Mouse (Mus musculus) kidney, adult 2 months (tissue): ENCODE measurements around the gene Trp53bp1. TPM values are rescaled to one million over a fixed set of nuclear protein-coding genes. Genes with fewer than 3 reads are reported as not detected.

Experiments
- DNase-seq: peaks from one replicate; pipeline ENCODE4 v3.0.0; 2021
- H3K27ac ChIP-seq: fragments of 200-500 bp; 2 replicates; pipeline ENCODE4 v1.5.1; 2012; ENCODE audit warnings: low read depth, low read length, control low read depth, inconsistent platforms; ENCODE audit not compliant: insufficient read depth
- H3K27me3 ChIP-seq: fragments of 200-500 bp; replicated peaks from 2 replicates; pipeline ENCODE4 v1.6.1; 2012; ENCODE audit warnings: mild to moderate bottlenecking, moderate library complexity, low read length, inconsistent platforms; ENCODE audit not compliant: control insufficient read depth, insufficient read depth
- H3K36me3 ChIP-seq: fragments of 200-500 bp; 2 replicates; pipeline ENCODE4 v1.6.1; 2012; ENCODE audit warnings: mild to moderate bottlenecking, moderate library complexity, low read length, inconsistent platforms; ENCODE audit not compliant: control insufficient read depth, insufficient read depth
- H3K4me1 ChIP-seq: fragments of 200-500 bp; 2 replicates; pipeline ENCODE4 v1.6.1; 2011; ENCODE audit warnings: low read length; ENCODE audit not compliant: control insufficient read depth, insufficient read depth
- H3K4me3 ChIP-seq: fragments of 200-500 bp; 2 replicates; pipeline ENCODE4 v1.5.1; 2011; ENCODE audit warnings: mild to moderate bottlenecking, low read depth, low read length, control low read depth; ENCODE audit not compliant: insufficient read depth
- CTCF ChIP-seq: fragments of 200-500 bp; conservative IDR thresholded peaks from 2 replicates; pipeline ENCODE4 v1.5.1; 2011; ENCODE audit warnings: low read depth, mild to moderate bottlenecking, control low read depth, low read length, moderate library complexity, mixed read lengths; ENCODE audit not compliant: insufficient read depth, insufficient read length
- POLR2A ChIP-seq: fragments of 200-500 bp; IDR thresholded peaks from one replicate; pipeline ENCODE4 v1.6.1; 2011; ENCODE audit warnings: low read depth, low read length, control low read depth
- WGBS: fragments of 180-500 bp; shearing (Covaris S2); methylation state at CpG from one replicate; pipeline ENCODE4 v1.1.7; 2018; 5-methylcytosine and 5-hydroxymethylcytosine counted together
- polyA plus RNA-seq: library from polyadenylated mRNA; depleted of rRNA; stranded (reverse); fragments of >200 nt; gene quantifications from 2 replicates; pipeline ENCODE4 v1.2.3, GENCODE M21; 2012

The Trp53bp1 gene
- polyA plus RNA-seq, 1 experiment = 16.3 TPM

- Histone ChIP-seq H3K27me3 (no peaks in the 10 kb centered on the region), H3K4me1 (no peaks in the 10 kb centered on the region), H3K4me3 (no peak overlapping the region), H3K36me3 (peaks cover 8% of the 10 kb centered on the region), H3K27ac (no peak overlapping the region)
- DNase-seq = no peak
- WGBS = 90% methylated on average over 5 of the region's 5 CpGs
- TF ChIP-seq CTCF (no peak), POLR2A (no peak)
Observed at GRCm38 (mm10) chr2:121244099-121244498, 27.1 kb downstream of the Trp53bp1 start.

DNA sequence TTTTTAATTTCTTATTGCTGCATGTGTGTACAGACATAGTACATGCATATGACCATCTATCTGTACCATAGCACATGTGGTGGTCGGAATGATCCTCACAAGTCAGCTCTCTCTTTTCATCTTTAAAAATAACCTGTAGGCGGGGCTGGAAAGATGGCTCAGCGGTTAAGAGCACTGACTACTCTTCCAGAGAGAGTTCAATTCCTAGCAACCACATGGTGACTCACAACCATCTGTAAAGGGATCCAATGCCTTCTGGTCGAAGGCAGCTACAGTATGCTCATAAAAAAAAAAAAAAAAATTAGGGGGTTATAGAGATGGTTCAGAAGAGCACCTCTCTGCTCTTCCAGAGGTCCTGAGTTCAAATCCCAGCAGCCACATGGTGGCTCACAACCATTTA is 31.8 kb downstream of the Trp53bp1 start:
- Histone ChIP-seq H3K4me3 (no peak overlapping the region), H3K4me1 (no peaks in the 10 kb centered on the region), H3K27me3 (no peaks in the 10 kb centered on the region), H3K27ac (no peak overlapping the region), H3K36me3 (peaks cover 5% of the 10 kb centered on the region; the same call in 1 of the 2 replicates)
- TF ChIP-seq CTCF (no peak), POLR2A (no peak)
- 82% methylated on average over 4 of the region's 4 CpGs for WGBS
- no peak for DNase-seq

DNA sequence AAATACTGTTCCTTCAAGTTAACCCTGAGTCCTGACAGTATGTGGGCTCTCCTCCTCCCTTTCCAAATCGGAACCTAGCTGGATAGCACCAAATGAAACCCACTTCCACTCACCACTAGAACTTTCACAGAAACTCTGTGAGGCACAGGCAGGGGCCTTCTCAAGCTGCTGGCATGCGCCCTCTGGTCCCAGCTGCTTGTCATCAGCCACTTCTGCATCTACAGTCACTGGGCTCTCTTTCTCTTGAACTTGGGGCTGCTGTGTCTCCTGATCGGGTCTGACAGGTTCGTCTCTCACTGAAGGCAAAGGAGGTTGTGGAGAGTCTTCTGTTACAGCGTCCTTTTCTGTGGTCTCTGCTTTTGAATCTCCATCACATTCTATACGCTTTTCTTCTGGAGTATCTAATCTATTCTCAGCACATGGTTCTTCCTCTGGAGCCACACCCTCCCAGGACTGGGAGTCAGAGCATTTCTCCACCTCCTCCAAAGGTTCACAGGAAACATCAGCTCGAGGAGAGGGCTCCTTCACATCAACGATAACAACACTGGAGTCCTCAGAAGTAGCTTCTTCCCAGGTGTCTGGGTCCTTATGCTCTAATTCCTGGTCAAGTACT is 35.6 kb downstream of the Trp53bp1 start:
- peaks cover 3% of the 10 kb centered on the region; the same call in 1 of the 2 replicates for H3K36me3 ChIP-seq
- no peak for DNase-seq
- no peak overlapping the region for H3K27ac ChIP-seq
- 88% methylated on average over 8 of the region's 8 CpGs for WGBS
- H3K27me3 ChIP-seq = no peaks in the 10 kb centered on the region
- TF ChIP-seq CTCF (no peak), POLR2A (no peak)
- H3K4me1 ChIP-seq = no peaks in the 10 kb centered on the region
- no peak overlapping the region for H3K4me3 ChIP-seq

DNA sequence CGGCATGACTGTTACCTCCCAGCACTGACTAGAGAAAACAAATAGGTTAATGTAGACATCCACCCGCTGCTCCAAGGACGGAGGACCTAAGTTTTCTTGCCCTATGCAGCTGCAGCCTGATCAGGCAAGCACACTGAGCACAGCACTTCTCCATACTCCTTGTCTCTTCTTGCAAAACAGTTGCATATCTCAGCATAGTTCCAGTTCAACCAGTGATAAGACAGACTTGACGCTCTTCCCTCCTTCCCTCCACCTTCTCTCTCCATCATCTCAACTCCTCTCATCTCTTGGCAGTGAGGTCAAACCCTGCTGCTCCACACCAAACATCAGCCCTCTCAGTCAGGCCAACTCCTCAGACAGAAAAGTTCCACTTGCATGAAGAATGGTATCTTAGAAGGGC is 43.1 kb downstream of the Trp53bp1 start:
- no peak for DNase-seq
- Histone ChIP-seq H3K27me3 (no peaks in the 10 kb centered on the region), H3K4me1 (no peaks in the 10 kb centered on the region), H3K4me3 (no peak overlapping the region), H3K27ac (no peak overlapping the region), H3K36me3 (peaks cover 2% of the 10 kb centered on the region)
- 91% methylated on average over 4 of the region's 4 CpGs for WGBS
- TF ChIP-seq CTCF (no peak), POLR2A (no peak)

- TF ChIP-seq CTCF (no peak), POLR2A (no peak)
- Histone ChIP-seq H3K36me3 (peaks cover 2% of the 10 kb centered on the region), H3K27me3 (no peaks in the 10 kb centered on the region), H3K27ac (no peak overlapping the region), H3K4me3 (no peak overlapping the region), H3K4me1 (no peaks in the 10 kb centered on the region)
- 89% methylated on average over 2 of the region's 2 CpGs for WGBS
- no peak for DNase-seq
Observed at GRCm38 (mm10) chr2:121223010-121223409, 48.2 kb downstream of the Trp53bp1 start.

GRCm38 (mm10) chr2:121219994-121220393 is 51.2 kb downstream of the Trp53bp1 start:
- no peaks in the 10 kb centered on the region for H3K4me1 ChIP-seq
- H3K27me3 ChIP-seq = no peaks in the 10 kb centered on the region
- peaks cover 2% of the 10 kb centered on the region for H3K36me3 ChIP-seq
- TF ChIP-seq CTCF (no peak), POLR2A (no peak)
- H3K27ac ChIP-seq = no peak overlapping the region
- H3K4me3 ChIP-seq = no peak overlapping the region
- DNase-seq = no peak

DNA sequence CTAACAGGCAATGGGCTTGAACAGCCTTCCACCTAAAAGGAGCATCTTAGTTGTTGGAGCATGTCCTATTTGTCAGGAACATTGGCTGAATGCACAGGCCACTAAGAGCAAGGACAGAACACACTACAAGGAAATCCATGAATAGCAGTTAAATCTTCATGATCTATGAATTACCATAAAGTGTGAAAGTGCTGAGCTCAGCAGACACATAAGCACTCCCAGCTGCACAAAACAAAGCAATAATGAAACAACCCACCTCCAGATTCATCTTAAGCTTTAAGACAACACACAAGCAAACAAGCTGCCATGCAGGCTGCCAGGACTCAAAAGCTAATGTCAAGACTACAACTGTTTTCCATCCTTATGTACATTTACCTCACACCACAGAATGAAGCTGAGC is 52.0 kb downstream of the Trp53bp1 start:
- no peak overlapping the region for H3K27ac ChIP-seq
- H3K36me3 ChIP-seq = peaks cover 2% of the 10 kb centered on the region
- H3K27me3 ChIP-seq = no peaks in the 10 kb centered on the region
- no peaks in the 10 kb centered on the region; the same call in 1 of the 2 replicates for H3K4me1 ChIP-seq
- H3K4me3 ChIP-seq = no peak overlapping the region
- TF ChIP-seq POLR2A = no peak
- TF ChIP-seq CTCF = no peak
- no peak for DNase-seq

GRCm38 (mm10) chr2:121214491-121214890 is 56.7 kb downstream of the Trp53bp1 start:
- Histone ChIP-seq H3K36me3 (peaks cover 3% of the 10 kb centered on the region; the same call in 1 of the 2 replicates), H3K27ac (no peak overlapping the region), H3K4me1 (no peaks in the 10 kb centered on the region; the same call in 1 of the 2 replicates), H3K4me3 (no peak overlapping the region), H3K27me3 (no peaks in the 10 kb centered on the region)
- TF ChIP-seq CTCF (no peak), POLR2A (no peak)
- WGBS = 42% methylated on average over 3 of the region's 3 CpGs
- peak; percentile 66 for DNase-seq
